Mouse (Mus musculus): ENCODE results near the gene Tspan1. TPM values are rescaled to one million over a fixed set of nuclear protein-coding genes. Genes with fewer than 3 reads are reported as not detected.

Gene Tspan1
- total and polyA plus RNA-seq, 3 experiments = 0.08 TPM; not detected in 2

GRCm38 (mm10) chr4:116175711-116176542, 8.5 kb upstream of the Tspan1 start:
- Histone ChIP-seq H3K4me3 (replicated peaks in 1 of 3; ENCODE audit: low read depth in 2 of 3, low read length in 2 of 3, poor library complexity in 1 of 3) (peak overlapping the region in 1 of 3 experiments; percentile 33), H3K9me3 (replicated peaks; ENCODE audit: low read length) (no peaks in the 10 kb centered on the region), H3K4me1 (ENCODE audit: control insufficient read depth in 1 of 2, insufficient read depth in 2 of 2) (peaks cover 18 to 32% of the 10 kb centered on the region in 2 experiments), H3K9ac (ENCODE audit: insufficient read depth, low read depth) (no peak overlapping the region), H3K27ac (ENCODE audit: insufficient read depth, low read depth) (no peak overlapping the region), H3K27me3 (replicated peaks) (no peaks in the 10 kb centered on the region), H3K4me2 (ENCODE audit: insufficient read depth, low read depth, poor library complexity, severe bottlenecking) (peak overlapping the region; percentile 1; the same call in 1 of the 2 replicates), H3K79me2 (replicated peaks; ENCODE audit: control insufficient read depth, extremely low read depth, insufficient read depth, poor library complexity, severe bottlenecking) (no peaks in the 10 kb centered on the region), H3K36me3 (replicated peaks in 1 of 2; ENCODE audit: control insufficient read depth in 1 of 2, insufficient read depth in 1 of 2, low read length in 1 of 2) (no peaks in the 10 kb centered on the region)
- TF ChIP-seq JUN (IDR thresholded peaks at IDR 0.05; ENCODE audit: insufficient read depth, low read depth, low read length) (peak; percentile 52), MEF2A (IDR thresholded peaks at IDR 0.05; ENCODE audit: borderline replicate concordance, low read depth, low read length) (peak; percentile 33; the same call in 1 of the 2 replicates), SIN3A (IDR thresholded peaks at IDR 0.05; ENCODE audit: low read length) (no peak)
- dilution Hi-C loops (cut with MboI; ENCODE audit: extremely low pct_ligation_motif_present, extremely low pct_unique_long_range_greater_than_20kb, low sequenced_read_pairs) = no loop called here
- no peak for DNase-seq (ENCODE audit: extremely low read depth)
- in situ Hi-C loops (cut with MboI; ENCODE audit: low pct_ligation_motif_present, low pct_unique_long_range_greater_than_20kb, low sequenced_read_pairs) = no loop called here

- H3K79me2 ChIP-seq (replicated peaks; ENCODE audit: control insufficient read depth, extremely low read depth, insufficient read depth, poor library complexity, severe bottlenecking) = no peaks in the 10 kb centered on the region
- H3K27ac ChIP-seq (ENCODE audit: insufficient read depth, low read depth) = no peak overlapping the region
- peaks cover 18 to 36% of the 10 kb centered on the region in 2 experiments for H3K4me1 ChIP-seq (ENCODE audit: control insufficient read depth in 1 of 2, insufficient read depth in 2 of 2)
- in situ Hi-C loops (cut with MboI; ENCODE audit: low pct_ligation_motif_present, low pct_unique_long_range_greater_than_20kb, low sequenced_read_pairs) (no loop called here), dilution Hi-C loops (cut with MboI; ENCODE audit: extremely low pct_ligation_motif_present, extremely low pct_unique_long_range_greater_than_20kb, low sequenced_read_pairs) (no loop called here)
- TF ChIP-seq TBP (conservative IDR thresholded peaks at IDR 0.05; ENCODE audit: low read depth, low read length) = no peak
- TF ChIP-seq SMC3 (IDR thresholded peaks at IDR 0.05; ENCODE audit: low read depth, low read length) = no peak
- no peak for TF ChIP-seq NRF1 (IDR thresholded peaks at IDR 0.05; ENCODE audit: low read depth, low read length)
- no peak for TF ChIP-seq ZMIZ1 (IDR thresholded peaks at IDR 0.05; ENCODE audit: low read depth, low read length)
- TF ChIP-seq JUND (conservative IDR thresholded peaks at IDR 0.05; ENCODE audit: low read depth, low read length) = no peak
- no peak for TF ChIP-seq CHD2 (IDR thresholded peaks at IDR 0.05; ENCODE audit: low read length)
- no peak for TF ChIP-seq ZC3H11A (IDR thresholded peaks at IDR 0.05; ENCODE audit: low read depth, low read length)
- no peak for TF ChIP-seq MEF2A (IDR thresholded peaks at IDR 0.05; ENCODE audit: borderline replicate concordance, low read depth, low read length)
- no peak for TF ChIP-seq PAX5 (IDR thresholded peaks at IDR 0.05; ENCODE audit: low read length)
- TF ChIP-seq NELFE (IDR thresholded peaks at IDR 0.05; ENCODE audit: low read depth, low read length) = no peak
- no peak for TF ChIP-seq ZKSCAN1 (IDR thresholded peaks at IDR 0.05; ENCODE audit: borderline replicate concordance, low read depth, low read length)
- TF ChIP-seq USF1 (IDR thresholded peaks at IDR 0.05; ENCODE audit: low read depth, low read length) = no peak
- no peak for TF ChIP-seq UBTF (IDR thresholded peaks at IDR 0.05; ENCODE audit: low read depth, low read length)
- TF ChIP-seq CHD1 (IDR thresholded peaks at IDR 0.05; ENCODE audit: low read depth, low read length) = no peak
- no peak for TF ChIP-seq EP300 (IDR thresholded peaks at IDR 0.05; ENCODE audit: low read length)
- H3K4me3 ChIP-seq (replicated peaks in 1 of 3; ENCODE audit: low read depth in 2 of 3, low read length in 2 of 3, poor library complexity in 1 of 3) = no peak overlapping the region
- H3K27me3 ChIP-seq (replicated peaks) = no peaks in the 10 kb centered on the region
- no peak overlapping the region for H3K4me2 ChIP-seq (ENCODE audit: insufficient read depth, low read depth, poor library complexity, severe bottlenecking)
- no peaks in the 10 kb centered on the region for H3K36me3 ChIP-seq (replicated peaks in 1 of 2; ENCODE audit: control insufficient read depth in 1 of 2, insufficient read depth in 1 of 2, low read length in 1 of 2)
- no peaks in the 10 kb centered on the region for H3K9me3 ChIP-seq (replicated peaks; ENCODE audit: low read length)
- H3K9ac ChIP-seq (ENCODE audit: insufficient read depth, low read depth) = no peak overlapping the region
- no peak for DNase-seq (ENCODE audit: extremely low read depth)
These were observed 7.7 kb upstream of the Tspan1 start for GRCm38 (mm10) chr4:116175136-116175535.

Data from CH12.LX (cell line).